Mouse (Mus musculus) adrenal gland, adult 18-20 months (tissue): ENCODE measurements around the gene Tubb5. TPM values are rescaled to one million over a fixed set of nuclear protein-coding genes. Genes with fewer than 3 reads are reported as not detected.

ENCODE experiments used
- DNase-seq, 2 experiments: peaks; one replicate each; pipeline ENCODE4 v3.0.0; 2021 to 2022; ENCODE audit warnings: low spot score in 2 of 2
- total RNA-seq, 2 experiments: library from RNA; stranded (reverse); gene quantifications; 1 replicate in 1 of 2; 2 replicates in 1 of 2; pipeline ENCODE4 v1.2.3; 2021

Tubb5 gene
- total RNA-seq, 2 experiments from 2014 or later = 134 to 185 TPM

GRCm38 (mm10) chr17:35832400-35833238 is 5.5 kb downstream of the Tubb5 start:
- no peak for DNase-seq

DNA sequence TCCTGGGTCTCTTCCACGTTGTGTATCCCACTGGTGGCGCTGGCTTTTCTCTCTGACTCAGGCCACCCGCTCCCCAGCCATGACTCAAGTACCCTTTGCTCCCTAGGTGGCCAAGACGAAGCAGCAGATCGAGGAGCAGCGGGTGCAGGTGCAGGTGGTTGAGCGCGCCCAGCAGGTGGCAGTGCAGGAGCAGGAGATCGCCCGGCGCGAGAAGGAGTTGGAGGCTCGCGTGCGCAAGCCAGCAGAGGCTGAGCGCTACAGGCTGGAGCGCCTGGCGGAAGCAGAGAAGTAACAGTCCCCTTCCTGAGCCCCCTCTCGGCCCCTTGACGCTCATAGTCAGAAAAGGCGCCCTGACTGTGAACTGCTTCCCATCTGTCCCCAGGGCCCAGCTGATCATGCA is 8.4 kb downstream of the Tubb5 start:
- peak; percentile 84 to 85 for DNase-seq

GRCm38 (mm10) chr17:35825109-35825850 is 12.8 kb downstream of the Tubb5 start:
- no peak for DNase-seq

GRCm38 (mm10) chr17:35824402-35824801 is 13.7 kb downstream of the Tubb5 start:
- DNase-seq = no peak

GRCm38 (mm10) chr17:35822964-35823937 is 14.9 kb downstream of the Tubb5 start, which contains the start of gene Flot1:
Gene Flot1 (plus strand): TSS chr17:35823230.
- peak; percentile 76 to 84 for DNase-seq

DNA sequence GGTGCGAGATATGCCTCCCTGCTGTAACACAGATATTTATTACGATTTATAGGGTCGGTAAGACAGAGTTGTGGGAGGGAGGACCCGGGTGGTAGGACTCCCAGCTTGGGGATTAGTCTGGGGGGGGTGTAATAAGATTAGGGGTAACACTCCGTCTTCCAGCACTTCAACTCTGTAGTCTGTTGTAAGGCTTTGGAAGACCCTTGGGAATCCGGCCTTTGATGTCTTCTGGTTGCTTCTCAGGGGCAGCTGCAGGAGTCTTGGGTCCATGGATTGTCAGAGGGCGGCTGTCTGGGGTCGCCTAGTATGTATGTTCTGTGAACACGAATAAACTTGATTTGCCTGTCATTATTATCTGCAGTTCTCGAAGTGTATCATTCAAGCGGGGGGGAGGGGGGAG is 15.5 kb downstream of the Tubb5 start:
- no peak for DNase-seq

GRCm38 (mm10) chr17:35821439-35822430 is 16.4 kb downstream of the Tubb5 start, which contains the start of gene Ier3:
Gene Ier3 (plus strand): TSS chr17:35821684.
- peak; percentile 85 for DNase-seq

DNA sequence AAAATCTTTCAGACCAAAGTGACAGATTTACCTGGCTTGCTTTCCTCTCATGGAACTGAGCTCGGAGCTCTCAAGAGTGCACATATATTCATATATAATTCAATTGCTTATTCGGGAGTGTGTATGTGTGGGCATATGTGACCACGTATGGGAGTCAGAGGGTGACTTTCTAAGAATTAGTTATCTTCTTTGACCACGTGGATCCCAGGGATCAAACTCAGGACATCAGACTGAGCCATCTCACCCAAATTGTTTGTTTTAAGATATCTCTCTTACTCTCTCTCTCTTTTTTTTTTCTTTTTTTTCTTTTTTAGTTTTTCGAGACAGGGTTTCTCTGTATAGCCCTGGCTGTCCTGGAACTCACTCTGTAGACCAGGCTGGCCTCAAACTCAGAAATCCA is 18.0 kb downstream of the Tubb5 start:
- DNase-seq = no peak

DNA sequence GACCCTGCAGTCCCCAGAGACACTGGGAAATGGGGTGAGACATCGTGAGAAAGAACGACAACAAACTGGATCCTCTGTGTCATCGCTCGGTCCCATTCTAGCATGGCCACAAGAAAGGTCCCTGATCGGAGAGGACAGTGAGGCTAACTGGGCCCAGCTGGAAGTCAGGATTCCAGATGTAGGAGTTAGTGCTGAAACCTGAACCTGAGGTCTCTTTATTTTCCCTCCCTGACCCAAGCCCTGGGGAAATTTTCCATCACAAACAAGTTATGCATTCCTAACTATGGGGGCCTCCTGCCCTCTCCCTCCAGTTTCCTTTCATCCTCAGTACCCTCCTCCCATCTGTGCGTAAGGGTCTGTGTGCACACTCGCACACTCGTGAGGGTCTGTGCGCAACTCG is 20.9 kb downstream of the Tubb5 start:
- no peak for DNase-seq

- no peak for DNase-seq
Measured at GRCm38 (mm10) chr17:35816686-35817085, 21.4 kb downstream of the Tubb5 start.

GRCm38 (mm10) chr17:35815836-35816235 is 22.3 kb downstream of the Tubb5 start:
- DNase-seq = no peak

DNA sequence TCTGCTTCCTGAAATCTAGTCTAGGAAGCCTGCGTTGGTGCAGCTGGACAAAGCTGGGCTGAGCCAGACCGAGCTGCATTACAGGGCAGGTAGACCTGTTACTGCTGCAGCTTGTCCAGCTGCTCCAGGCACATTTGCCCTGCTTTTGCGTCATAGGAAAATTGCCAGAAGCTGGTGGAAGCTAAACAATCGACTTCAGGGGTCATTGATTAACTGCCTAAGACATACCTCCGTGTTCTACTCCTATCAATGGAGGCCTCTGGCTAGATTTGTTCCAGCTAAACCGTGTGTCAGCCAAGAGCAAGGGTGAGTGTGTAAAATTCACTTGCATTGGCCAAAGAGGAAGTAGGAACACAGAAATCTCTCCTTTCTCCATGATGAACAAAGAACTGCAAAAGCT is 23.4 kb downstream of the Tubb5 start:
- no peak for DNase-seq

DNA sequence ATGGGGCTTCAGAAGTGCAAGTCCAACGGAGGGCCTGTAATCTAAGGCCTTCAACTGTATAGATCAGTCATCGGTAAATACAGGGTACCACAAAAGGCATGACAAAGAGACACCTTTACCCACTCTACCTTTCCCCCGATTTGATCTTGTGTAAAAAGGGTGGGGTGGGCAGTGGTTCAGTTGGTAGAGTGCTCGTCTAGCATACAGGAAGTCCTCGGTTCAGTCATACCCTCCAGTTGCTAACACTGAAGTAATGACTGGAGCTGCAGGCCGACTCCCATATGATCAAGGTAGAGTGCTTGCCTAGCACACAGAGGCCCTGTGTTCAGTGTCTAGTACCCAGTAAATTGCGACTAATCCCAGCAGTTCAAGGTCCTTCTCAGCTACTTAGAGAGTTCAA is 24.5 kb downstream of the Tubb5 start:
- no peak for DNase-seq

DNA sequence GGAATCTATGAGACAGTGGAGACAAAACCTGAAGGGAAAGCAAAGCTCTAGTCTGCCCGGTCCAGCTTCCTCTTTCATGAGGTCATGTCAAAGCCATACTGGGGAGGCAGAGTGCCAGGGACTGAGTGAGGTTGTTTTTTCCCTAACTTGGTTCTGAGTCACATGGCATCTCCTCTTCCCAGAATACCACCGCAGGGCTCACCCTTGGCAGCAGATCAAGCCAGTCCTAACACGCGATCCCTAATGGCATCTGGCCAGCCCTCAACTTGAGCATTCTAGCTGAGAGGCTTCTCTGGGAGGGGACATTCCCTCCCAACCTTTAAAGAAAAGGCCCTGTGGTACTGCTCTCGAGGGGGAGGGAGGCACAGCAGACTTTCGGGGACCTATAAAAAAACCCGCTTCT is 24.9 kb downstream of the Tubb5 start:
- DNase-seq = peak; percentile 83 to 85

DNA sequence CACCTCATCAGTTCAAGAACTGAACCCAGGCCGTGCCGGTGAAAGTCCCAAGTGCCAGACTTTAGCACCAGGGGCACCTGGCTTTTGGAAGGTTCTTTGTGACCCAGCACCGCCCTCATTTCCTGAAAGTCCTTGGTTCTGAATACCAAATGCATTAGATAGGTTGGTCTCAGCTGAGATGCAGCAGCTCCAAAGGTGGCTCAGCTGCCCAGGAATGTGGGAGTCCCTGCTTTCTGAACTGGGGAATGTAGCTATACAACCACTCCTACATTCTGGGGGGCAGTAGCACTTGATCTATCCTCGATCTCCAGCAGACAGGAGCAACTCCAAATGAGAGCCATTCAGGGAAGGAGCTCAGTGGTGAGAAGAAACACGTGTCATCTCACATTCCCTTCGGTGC is 25.4 kb downstream of the Tubb5 start:
- no peak for DNase-seq

- DNase-seq = no peak
Measured at GRCm38 (mm10) chr17:35812307-35812706, 25.8 kb downstream of the Tubb5 start.

GRCm38 (mm10) chr17:35810900-35811648 is 27.0 kb downstream of the Tubb5 start:
- DNase-seq = no peak

DNA sequence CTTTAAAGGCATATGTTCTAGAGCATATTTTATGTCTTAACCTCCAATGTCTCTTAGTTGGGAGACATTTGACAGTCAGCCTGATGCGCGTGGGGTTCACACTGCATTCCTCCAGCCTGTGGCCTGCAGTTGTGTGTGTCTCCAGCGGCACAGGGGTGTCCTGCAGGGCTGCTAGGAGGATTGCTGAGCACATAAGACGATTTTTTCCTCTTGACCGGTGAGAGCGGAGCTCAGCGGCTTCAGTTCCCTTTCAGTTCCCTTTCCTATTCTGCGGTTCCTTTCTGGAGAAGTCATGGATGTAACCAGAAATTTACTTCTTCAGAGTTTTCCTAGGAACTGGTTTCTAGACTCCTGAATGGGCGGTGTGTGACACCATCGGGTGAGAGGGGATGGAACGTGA is 28.7 kb downstream of the Tubb5 start:
- no peak for DNase-seq

DNA sequence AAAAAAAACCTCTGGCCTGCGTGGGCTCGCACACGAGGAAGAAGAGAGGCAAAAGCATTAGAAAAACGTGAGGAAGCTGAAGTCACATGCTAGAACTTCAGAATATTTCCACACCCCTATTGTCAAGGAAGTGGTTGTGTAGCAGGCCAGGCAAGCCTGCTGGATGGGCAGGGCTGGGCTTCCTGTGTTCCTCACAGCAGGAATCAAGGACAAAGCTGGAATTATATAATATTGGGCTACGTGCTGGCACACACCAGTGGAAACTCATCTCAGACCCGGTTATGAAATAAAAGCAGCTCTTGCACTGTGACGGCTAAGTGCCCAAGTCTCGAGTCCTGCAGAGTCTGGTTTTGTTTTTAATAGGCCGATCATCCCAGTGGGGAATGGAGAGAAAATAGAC is 30.0 kb downstream of the Tubb5 start:
- DNase-seq = no peak
